Mouse (Mus musculus) megakaryocyte, embryonic 14.5 days (primary cell): ENCODE results near the gene Ccdc124.

ENCODE experiments used
- FLI1 ChIP-seq: IDR thresholded peaks from 2 replicates; pipeline ENCODE4 v1.6.1; 2012; ENCODE audit warnings: low read length, inconsistent platforms, mixed read lengths
- GATA1 ChIP-seq: IDR thresholded peaks from 3 replicates; pipeline ENCODE4 v1.6.1; 2012; ENCODE audit warnings: mixed read lengths, low read length, inconsistent platforms, borderline replicate concordance

- TF ChIP-seq GATA1 (no peak), FLI1 (no peak)
These were observed 5.8 kb upstream of the Ccdc124 start for GRCm38 (mm10) chr8:70879500-70879899.
